Mouse (Mus musculus) Patski (cell line): ENCODE measurements around the gene Osbpl6. TPM values are rescaled to one million over a fixed set of nuclear protein-coding genes. Genes with fewer than 3 reads are reported as not detected.

Source experiments
- ATAC-seq: fragments of 100-300 bp; one replicate; pipeline ENCODE4 v1.8.0; 2021
- CTCF ChIA-PET: fragments of 350-600 bp; sonication (Branson Sonifier 250); formaldehyde crosslinking; loops from one replicate; lab custom pipeline; 2022; ENCODE audit warnings: inconsistent platforms; lab: Charles Lee
- POLR2A ChIA-PET: fragments of 350-600 bp; sonication (Branson Sonifier 250); formaldehyde crosslinking; loops from one replicate; lab custom pipeline; 2022; ENCODE audit warnings: antibody characterized with exemption, inconsistent platforms; lab: Charles Lee
- DNase-seq: peaks from one replicate; pipeline ENCODE4 v3.0.0-alpha.2; 2011; ENCODE audit warnings: low read depth, low spot score
- H3K27me3 ChIP-seq: fragments of 371-371 bp; one replicate; pipeline ENCODE4 v1.5.1; 2021
- CTCF ChIP-seq: fragments of 100-300 bp; IDR thresholded peaks from one replicate; pipeline ENCODE4 v1.5.1; 2021
- in situ Hi-C: fragments of 300-500 bp; cut with MboI; formaldehyde crosslinking; loops from 3 replicates; pipeline ENCODE4 v1.11.1; 2018; ENCODE audit warnings: low pct_unique_long_range_greater_than_20kb, mixed read lengths
- polyA plus RNA-seq: library from polyadenylated mRNA; unstranded; gene quantifications from one replicate; pipeline ENCODE4 v1.2.3, GENCODE M21; 2021

Gene Osbpl6
- 10.5 TPM for polyA plus RNA-seq

DNA sequence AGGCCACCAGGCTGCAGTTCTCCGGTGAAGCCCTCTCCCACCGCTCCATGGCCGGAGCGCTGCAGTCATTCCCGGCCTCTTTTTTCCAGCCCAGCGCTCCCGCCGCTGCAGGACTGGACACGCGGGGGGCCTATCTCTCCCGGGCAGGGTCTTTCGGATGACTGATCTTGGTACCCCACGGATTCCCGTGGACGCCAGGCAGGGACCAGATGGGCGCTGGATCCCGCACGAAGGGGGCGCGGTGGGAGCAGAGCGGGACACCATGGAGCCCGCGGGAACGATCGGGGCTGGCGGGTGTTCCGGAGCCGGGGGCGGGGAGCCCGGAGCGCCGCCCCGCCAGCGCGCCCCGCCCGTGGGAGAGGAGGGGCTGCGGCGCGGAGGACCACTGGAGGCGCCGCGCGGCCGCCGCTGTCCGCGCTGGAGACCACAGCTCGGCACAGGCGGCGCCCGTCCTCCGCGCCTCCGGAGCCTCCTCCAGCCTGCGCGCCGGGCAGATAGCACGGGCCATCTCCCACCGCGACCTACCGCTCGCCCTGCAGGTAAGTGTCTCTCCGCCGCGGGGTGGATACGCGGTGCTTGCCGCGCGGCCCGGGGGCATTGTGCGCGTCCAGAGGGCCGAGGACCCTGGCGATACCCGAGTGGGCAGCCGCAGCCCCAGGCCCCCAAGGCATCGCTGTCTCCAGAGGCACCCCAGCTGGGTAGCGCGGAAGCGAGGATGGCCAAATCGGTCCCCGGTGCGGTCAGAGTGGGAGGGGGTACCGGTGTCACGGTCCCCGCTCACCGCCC, at the start of gene Osbpl6:
TSS of gene Osbpl6 (plus strand) at position 358 of the 786 bp plus-strand sequence.
- ChIA-PET POLR2A (interaction anchor here (1.2 kb wide), 1 partner anchor 212 kb away, joined by 3 read pairs; no protein-coding TSS in a partner anchor), CTCF (interaction anchor here (1.3 to 2.4 kb wide), 4 partner anchors 10 to 215 kb away, joined by 3 to 10 read pairs (median 6); no protein-coding TSS in a partner anchor)
- DNase-seq (no peak), ATAC-seq (peak; percentile 91)
- H3K27me3 ChIP-seq: peaks cover 13% of the 10 kb centered on the region
- TF ChIP-seq CTCF: peak; percentile 62
- in situ Hi-C loops: loop anchor here (10.0 kb wide), 1 partner anchor 208 kb away; no protein-coding TSS in a partner anchor

DNA sequence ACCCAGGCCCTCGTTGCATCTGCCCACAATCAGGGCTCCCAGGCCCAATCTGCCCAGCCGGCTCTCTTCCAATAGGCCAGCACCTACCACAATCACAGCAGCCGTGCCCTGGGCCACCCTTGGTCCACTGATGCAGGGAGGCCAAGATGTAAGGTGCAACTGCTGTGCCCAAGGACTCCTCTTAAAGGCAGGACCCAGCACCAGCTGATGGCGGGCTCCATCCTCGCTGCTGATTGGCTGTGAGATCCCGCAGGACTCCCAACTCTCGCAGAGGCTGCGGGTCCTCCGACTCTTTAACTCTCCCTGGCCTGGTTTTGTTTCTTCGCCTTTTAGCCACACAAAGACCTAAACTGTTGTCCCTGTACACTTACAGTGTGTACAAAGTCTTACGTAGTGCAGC, 46.1 kb upstream of the Osbpl6 start, which contains the start of gene Cyct:
TSS of gene Cyct (minus strand) at position 225 of the 400 bp plus-strand sequence.
- DNase-seq (no peak), ATAC-seq (no peak)
- in situ Hi-C loops: loop anchor here (5.0 kb wide), 2 partner anchors 108 to 233 kb away; no protein-coding TSS in a partner anchor
- no peaks in the 10 kb centered on the region for H3K27me3 ChIP-seq
- CTCF ChIA-PET: no interaction called here
- POLR2A ChIA-PET: no interaction called here
- TF ChIP-seq CTCF: no peak

DNA sequence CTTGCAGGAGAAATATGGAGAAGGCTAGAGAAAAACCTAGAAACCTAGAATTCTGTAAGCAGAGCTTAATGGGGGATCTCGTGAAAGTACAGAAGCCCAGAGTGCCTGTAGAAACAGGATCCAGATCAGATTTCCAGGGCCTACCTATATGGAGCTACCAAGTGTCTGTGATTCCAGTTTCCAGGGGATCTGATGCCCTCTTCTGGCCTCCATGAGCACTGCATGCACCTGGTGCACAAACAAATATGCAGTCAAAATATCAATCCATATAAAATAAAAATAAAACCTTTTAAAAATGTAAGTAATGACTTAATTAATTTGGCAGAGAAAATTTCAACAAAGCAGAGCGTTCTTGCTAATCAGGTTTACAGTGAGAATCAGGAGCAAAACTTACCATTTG, 44.2 kb upstream of the Osbpl6 start:
- TF ChIP-seq CTCF: peak; percentile 83
- no peaks in the 10 kb centered on the region for H3K27me3 ChIP-seq
- in situ Hi-C loops: loop anchor here (5.0 kb wide), 2 partner anchors 110 to 235 kb away; no protein-coding TSS in a partner anchor
- ATAC-seq (no peak), DNase-seq (no peak)
- ChIA-PET POLR2A (no interaction called here), CTCF (interaction anchor here (0.6 to 1.4 kb wide), 6 partner anchors 15 to 344 kb away, joined by 3 to 5 read pairs (median 3); no protein-coding TSS in a partner anchor)

DNA sequence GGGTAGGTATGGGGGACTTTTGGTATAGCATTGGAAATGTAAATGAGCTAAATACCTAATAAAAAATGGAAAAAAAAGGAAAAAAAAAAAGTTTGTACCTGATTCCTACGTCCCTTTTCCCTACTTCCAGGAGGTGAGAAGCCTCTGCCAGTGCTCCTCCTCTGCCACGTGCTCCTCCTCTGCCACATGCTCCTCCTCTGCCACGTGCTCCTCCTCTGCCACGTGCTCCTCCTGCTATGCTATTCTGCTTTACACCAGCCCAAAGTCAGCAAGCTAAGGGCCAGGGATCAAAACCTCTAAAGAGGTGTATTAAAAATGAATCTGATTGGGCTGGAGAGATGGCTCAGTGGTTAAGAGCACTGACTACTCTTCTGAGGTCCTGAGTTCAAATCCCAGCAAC, 40.5 kb upstream of the Osbpl6 start:
- no peaks in the 10 kb centered on the region for H3K27me3 ChIP-seq
- DNase-seq (no peak), ATAC-seq (no peak)
- POLR2A ChIA-PET: interaction anchor here (0.5 kb wide), 1 partner anchor 301 kb away, joined by 3 read pairs; no protein-coding TSS in a partner anchor
- CTCF ChIA-PET: interaction anchor here (7.7 kb wide), 1 partner anchor 254 kb away, joined by 97 read pairs; no protein-coding TSS in a partner anchor
- TF ChIP-seq CTCF: no peak
- in situ Hi-C loops: no loop called here

DNA sequence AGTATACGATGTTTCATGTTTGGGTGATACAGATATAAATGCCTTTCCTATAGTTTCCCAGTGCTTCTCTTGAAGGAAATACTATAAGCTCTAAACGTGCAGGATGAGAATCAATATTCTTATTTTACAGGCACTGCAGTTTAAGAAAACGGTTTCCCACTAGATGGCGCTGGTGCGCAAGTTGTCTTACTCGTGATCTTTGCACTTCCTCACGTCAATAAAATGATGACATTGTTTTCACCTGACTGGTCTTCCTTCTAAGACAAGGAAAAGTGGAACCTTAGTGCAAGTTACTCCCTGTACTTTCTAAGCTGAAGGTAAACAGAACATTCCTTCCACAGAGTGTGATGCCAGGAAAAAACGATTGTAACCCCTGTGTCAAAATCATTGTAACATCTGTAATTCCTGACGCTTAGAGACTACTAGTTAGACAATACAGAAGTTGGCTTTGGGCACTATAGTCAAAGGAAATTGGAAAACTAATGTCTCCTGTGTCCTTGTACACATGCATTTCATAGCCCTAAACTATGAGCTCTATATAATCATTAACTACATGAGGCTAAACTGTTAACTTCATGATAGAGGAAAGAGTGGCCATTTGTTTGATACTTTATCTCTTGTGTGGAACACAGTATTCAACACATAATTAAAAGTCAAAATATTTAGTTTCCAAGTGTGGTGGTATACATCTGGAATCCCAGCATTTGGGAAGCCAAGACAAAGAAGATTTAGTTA, 39.0 kb upstream of the Osbpl6 start:
- H3K27me3 ChIP-seq: no peaks in the 10 kb centered on the region
- no peak for ATAC-seq
- peak; percentile 73 for TF ChIP-seq CTCF
- ChIA-PET POLR2A (no interaction called here), CTCF (interaction anchor here (0.7 to 7.7 kb wide), 21 partner anchors 8 to 444 kb away, joined by 3 to 97 read pairs (median 4); no protein-coding TSS in a partner anchor)
- in situ Hi-C loops: no loop called here
- DNase-seq: no peak

DNA sequence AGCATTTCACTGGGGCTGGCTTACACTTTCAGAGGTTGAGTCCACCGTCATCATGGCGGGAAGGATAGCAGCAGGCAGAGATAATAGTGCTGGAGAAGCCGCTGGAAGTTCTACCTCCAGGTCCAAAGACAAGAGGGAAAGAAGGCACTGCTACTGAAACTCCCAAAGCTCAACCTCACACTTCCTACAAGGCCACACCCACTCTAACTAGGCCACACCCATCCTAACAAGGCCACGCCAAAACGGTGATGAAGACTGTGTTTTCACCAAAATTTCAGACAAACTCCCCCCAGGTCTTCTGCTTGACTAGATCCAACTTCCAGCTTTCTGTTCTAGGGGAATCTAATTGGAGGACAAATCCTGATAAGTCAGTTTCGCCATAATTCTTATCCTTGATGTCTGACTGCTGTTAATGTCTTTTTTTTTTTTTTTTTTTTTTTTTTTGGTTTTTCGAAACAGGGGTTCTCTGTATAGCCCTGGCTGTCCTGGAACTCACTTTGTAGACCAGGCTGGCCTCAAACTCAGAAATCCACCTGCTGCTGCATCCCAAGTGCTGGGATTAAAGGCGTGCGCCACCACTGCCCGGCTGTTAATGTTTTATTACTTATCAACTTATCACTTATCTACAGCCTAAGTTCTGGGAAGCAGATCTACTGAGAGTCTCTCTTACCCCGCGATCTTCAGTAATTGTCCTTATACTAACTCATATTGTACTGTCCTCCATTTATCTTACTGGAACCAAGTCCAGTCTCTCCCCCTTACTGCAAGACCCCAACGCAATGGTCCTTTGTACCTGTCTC, 37.2 kb upstream of the Osbpl6 start:
- ATAC-seq (no peak), DNase-seq (no peak)
- no peak for TF ChIP-seq CTCF
- no peaks in the 10 kb centered on the region for H3K27me3 ChIP-seq
- in situ Hi-C loops: no loop called here
- ChIA-PET CTCF (interaction anchor here (0.9 to 7.7 kb wide), 5 partner anchors 244 to 299 kb away, joined by 3 to 97 read pairs (median 3); no protein-coding TSS in a partner anchor), POLR2A (no interaction called here)

DNA sequence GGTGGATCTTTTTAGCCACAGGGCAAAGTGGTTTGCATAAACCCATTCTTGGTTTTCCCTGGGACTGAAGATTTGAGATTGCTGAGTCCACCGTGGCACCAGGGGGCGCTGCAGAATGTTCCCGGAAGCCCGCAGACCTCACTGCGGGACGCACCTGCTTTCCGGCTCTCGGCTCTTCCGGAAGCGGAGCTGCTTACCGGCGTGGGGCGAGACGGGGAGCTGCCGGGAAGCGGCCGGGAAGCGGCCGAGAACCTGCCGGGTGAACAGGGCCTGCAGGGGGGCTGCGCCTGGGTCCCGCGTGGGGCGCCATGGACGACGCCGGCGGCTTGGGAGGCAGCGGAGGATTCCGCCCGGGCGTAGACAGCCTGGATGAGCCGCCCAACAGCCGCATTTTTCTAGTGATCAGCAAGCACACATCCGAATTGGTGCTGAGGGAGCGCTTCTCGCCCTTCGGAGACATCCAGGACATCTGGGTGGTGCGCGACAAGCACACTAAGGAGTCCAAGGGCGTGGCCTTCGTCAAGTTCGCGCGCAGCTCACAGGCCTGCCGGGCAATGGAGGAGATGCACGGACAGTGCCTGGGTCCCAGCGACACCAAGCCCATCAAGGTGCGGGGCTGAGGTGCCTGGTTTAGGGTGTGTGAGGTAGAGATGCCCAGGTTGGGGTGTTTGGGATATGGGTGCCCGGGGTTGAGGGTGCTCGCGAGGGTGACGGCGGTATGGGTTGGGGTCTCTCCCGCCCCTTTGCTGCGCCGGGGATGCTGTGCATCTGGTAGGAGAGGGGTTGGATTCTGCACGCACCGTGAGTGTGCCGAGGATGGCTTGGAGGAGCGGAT, 36.3 kb upstream of the Osbpl6 start, which contains the start of gene Rbm45:
TSS of gene Rbm45 (plus strand) at position 164 of the 835 bp plus-strand sequence.
- in situ Hi-C loops: loop anchor here (5.0 kb wide), 1 partner anchor 252 kb away; no protein-coding TSS in a partner anchor
- peak; percentile 98 for TF ChIP-seq CTCF
- ChIA-PET POLR2A (interaction anchor here (1.6 to 1.7 kb wide), 2 partner anchors 248 to 287 kb away, joined by 3 to 6 read pairs; no protein-coding TSS in a partner anchor), CTCF (interaction anchor here (0.6 to 7.7 kb wide), 7 partner anchors 11 to 299 kb away, joined by 3 to 97 read pairs (median 3); no protein-coding TSS in a partner anchor)
- ATAC-seq (peak; percentile 91), DNase-seq (peak; percentile 37)
- no peaks in the 10 kb centered on the region for H3K27me3 ChIP-seq

DNA sequence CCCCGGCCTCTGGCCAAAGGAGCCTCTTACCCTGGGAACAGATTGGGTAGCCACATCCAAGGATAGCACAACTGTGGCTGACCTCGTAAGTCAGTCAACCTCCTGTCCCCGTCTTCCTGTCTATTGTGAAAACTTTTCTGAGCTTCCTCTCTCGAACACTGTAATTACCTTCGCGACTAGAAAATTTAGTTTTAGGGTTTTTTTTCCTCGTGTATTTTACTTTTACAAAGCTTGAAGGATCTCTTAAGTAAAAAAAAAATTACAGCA, 35.7 kb upstream of the Osbpl6 start:
- no peak for DNase-seq

More for the DNA sequence above, 35.7 kb upstream of the Osbpl6 start:
- CTCF ChIA-PET: interaction anchor here (1.1 to 7.7 kb wide), 2 partner anchors 228 to 249 kb away, joined by 5 to 97 read pairs; no protein-coding TSS in a partner anchor
- no peak for ATAC-seq
- POLR2A ChIA-PET: interaction anchor here (1.6 to 1.7 kb wide), 2 partner anchors 247 to 286 kb away, joined by 3 to 6 read pairs; no protein-coding TSS in a partner anchor
- in situ Hi-C loops: loop anchor here (5.0 kb wide), 1 partner anchor 252 kb away; no protein-coding TSS in a partner anchor
- TF ChIP-seq CTCF: no peak
- H3K27me3 ChIP-seq: no peaks in the 10 kb centered on the region
